Mouse (Mus musculus): ENCODE measurements around the gene Gm11037.

Gm11037 gene

GRCm38 (mm10) chr2:131128636-131129157, 4.6 kb upstream of the Gm11037 start:
- no peak for ATAC-seq (ENCODE audit: low TSS enrichment)

- no peak for ATAC-seq (ENCODE audit: low TSS enrichment)
Measured at GRCm38 (mm10) chr2:131129836-131130235, 3.5 kb upstream of the Gm11037 start.

GRCm38 (mm10) chr2:131130849-131131248, 2.4 kb upstream of the Gm11037 start:
- ATAC-seq (ENCODE audit: low TSS enrichment) = no peak

- ATAC-seq (ENCODE audit: low TSS enrichment) = no peak
Measured at GRCm38 (mm10) chr2:131132111-131132888, 997 bp upstream of the Gm11037 start.

- no peak for ATAC-seq (ENCODE audit: low TSS enrichment)
Measured at GRCm38 (mm10) chr2:131134381-131134780, 1.1 kb downstream of the Gm11037 start.

GRCm38 (mm10) chr2:131134826-131135400, 1.6 kb downstream of the Gm11037 start:
- ATAC-seq (ENCODE audit: low TSS enrichment) = no peak

- ATAC-seq (ENCODE audit: low TSS enrichment) = no peak
Measured at GRCm38 (mm10) chr2:131135521-131136139, 2.3 kb downstream of the Gm11037 start.

GRCm38 (mm10) chr2:131138296-131138695, 5.0 kb downstream of the Gm11037 start:
- ATAC-seq (ENCODE audit: low TSS enrichment) = no peak

- ATAC-seq (ENCODE audit: low TSS enrichment) = no peak
Measured at GRCm38 (mm10) chr2:131138760-131139159, 5.5 kb downstream of the Gm11037 start.

GRCm38 (mm10) chr2:131139287-131139686, 6.0 kb downstream of the Gm11037 start:
- no peak for ATAC-seq (ENCODE audit: low TSS enrichment)

GRCm38 (mm10) chr2:131139886-131140532, 6.7 kb downstream of the Gm11037 start:
- ATAC-seq (ENCODE audit: low TSS enrichment) = no peak

GRCm38 (mm10) chr2:131140533-131140905, 7.2 kb downstream of the Gm11037 start:
- no peak for ATAC-seq (ENCODE audit: low TSS enrichment)

GRCm38 (mm10) chr2:131141336-131141986, 8.2 kb downstream of the Gm11037 start:
- ATAC-seq (ENCODE audit: low TSS enrichment) = no peak

GRCm38 (mm10) chr2:131142592-131142991, 9.3 kb downstream of the Gm11037 start:
- peak; percentile 33; the same call in 1 of the 2 replicates for ATAC-seq (ENCODE audit: low TSS enrichment)

- ATAC-seq (ENCODE audit: low TSS enrichment) = no peak
Measured at GRCm38 (mm10) chr2:131143007-131143780, 9.9 kb downstream of the Gm11037 start.

- ATAC-seq (ENCODE audit: low TSS enrichment) = no peak
Measured at GRCm38 (mm10) chr2:131145121-131145520, 11.8 kb downstream of the Gm11037 start.

GRCm38 (mm10) chr2:131145536-131145935, 12.2 kb downstream of the Gm11037 start:
- no peak for ATAC-seq (ENCODE audit: low TSS enrichment)

GRCm38 (mm10) chr2:131146193-131147042, 13.1 kb downstream of the Gm11037 start:
- ATAC-seq (ENCODE audit: low TSS enrichment) = peak; percentile 72

- ATAC-seq (ENCODE audit: low TSS enrichment) = no peak
Measured at GRCm38 (mm10) chr2:131147043-131147365, 13.7 kb downstream of the Gm11037 start.

Data from frontal cortex, adult (tissue).